Mouse (Mus musculus) thymus, adult 2 months (tissue): Measurements from ENCODE around the gene Slc1a1.

Experiments used
- CTCF ChIP-seq: fragments of 200-500 bp; IDR thresholded peaks from 2 replicates; pipeline ENCODE4 v1.5.1; 2012; ENCODE audit warnings: mild to moderate bottlenecking, control low read depth, low read length, moderate library complexity, borderline replicate concordance; ENCODE audit not compliant: control insufficient read depth, poor library complexity, insufficient read depth; ENCODE audit errors: extremely low read depth
- POLR2A ChIP-seq: fragments of 200-500 bp; IDR thresholded peaks from 2 replicates; pipeline ENCODE4 v1.6.1; 2012; ENCODE audit warnings: mild to moderate bottlenecking, low read length, control low read depth, moderate library complexity; ENCODE audit not compliant: control insufficient read depth, poor library complexity, insufficient read depth; ENCODE audit errors: extremely low read depth

DNA sequence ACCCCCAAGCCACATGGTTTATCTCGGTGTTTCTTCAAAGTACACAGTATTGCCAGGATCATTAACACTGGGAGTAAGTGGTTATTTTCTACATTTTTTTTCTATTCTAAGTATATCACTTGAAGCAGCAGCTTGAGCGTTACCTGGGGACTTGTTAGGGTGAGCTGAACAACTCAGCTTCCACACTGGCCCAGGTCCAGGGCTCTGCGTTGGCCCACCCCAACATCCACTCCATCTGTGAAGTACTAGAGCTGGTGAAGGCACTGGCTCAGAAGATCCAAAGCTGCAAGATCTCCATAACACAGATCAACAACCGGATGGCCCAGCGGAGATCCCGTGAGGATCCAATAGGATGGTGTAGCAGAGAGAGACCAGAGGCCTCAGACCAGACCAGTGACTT lies 37.2 kb upstream of the Slc1a1 start:
- no peak for TF ChIP-seq CTCF
- TF ChIP-seq POLR2A, result no peak
